Mouse (Mus musculus) left cerebral cortex, postnatal 36 days (tissue): ENCODE results near the gene Vps35. TPM values are rescaled to one million over a fixed set of nuclear protein-coding genes. Genes with fewer than 3 reads are reported as not detected.
A peak's percentile ranks its signal among the peaks of the same experiment; 100 is the strongest.

ENCODE experiments used
- DNase-seq, 2 experiments: peaks; one replicate each; pipeline ENCODE4 v3.0.0; 2021 to 2022; ENCODE audit warnings: low spot score in 2 of 2, mixed read lengths in 1 of 2
- intact Hi-C: fragments of 180-260 bp; cut with DNase I; formaldehyde crosslinking; loops from one replicate; pipeline ENCODE4 v1.15.1; 2025
- total RNA-seq, 2 experiments: library from RNA; stranded (reverse); gene quantifications; 2 replicates each; pipeline ENCODE4 v1.2.3; 2021

Vps35 gene
- total RNA-seq, 2 experiments from 2014 or later, result 123 to 125 TPM

DNA sequence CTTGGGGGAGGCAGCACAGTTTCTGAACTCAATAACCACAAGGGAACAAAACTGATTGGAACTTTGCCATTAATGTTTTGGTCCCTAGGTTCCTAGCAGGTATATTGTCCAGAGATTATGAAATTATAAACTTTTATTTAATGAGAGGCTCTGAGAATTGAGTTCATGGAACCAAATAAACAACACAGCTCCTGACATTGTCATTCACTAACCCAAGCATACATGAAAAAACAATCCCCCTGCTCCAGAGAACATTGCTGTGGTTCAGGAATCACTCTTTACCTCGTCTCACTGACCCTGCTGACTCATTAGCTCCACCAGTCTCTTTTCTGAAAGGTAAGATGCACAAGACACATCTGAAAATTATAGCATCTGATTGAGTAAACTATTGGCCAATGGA lies 73.9 kb downstream of the Vps35 start, which contains the start of gene Olfr371:
Gene Olfr371, plus strand, starts transcription at position 301 of the 400 bp plus-strand sequence.
- intact Hi-C loops, result no loop called here
- no peak for DNase-seq

DNA sequence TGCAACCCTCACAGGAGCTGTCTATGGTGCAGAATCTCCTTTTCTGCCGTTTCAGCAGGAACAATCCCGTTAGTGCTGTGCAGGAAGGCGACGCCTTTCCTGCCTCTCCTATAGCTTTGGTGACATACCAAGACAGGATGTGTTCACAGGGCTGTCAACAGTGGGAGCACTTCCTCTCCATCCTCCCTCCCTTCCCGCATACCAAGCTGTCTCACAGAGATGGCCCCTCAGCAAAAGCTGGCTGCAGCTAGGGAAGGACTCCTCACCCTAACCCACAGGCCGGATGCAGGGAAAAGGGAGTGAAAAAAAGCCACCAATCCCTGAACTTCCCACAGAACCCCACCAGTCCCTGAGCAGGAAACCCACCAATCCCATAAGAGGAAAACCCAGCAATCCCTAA lies 78.6 kb downstream of the Vps35 start:
- DNase-seq, result no peak
- intact Hi-C loops, result no loop called here

DNA sequence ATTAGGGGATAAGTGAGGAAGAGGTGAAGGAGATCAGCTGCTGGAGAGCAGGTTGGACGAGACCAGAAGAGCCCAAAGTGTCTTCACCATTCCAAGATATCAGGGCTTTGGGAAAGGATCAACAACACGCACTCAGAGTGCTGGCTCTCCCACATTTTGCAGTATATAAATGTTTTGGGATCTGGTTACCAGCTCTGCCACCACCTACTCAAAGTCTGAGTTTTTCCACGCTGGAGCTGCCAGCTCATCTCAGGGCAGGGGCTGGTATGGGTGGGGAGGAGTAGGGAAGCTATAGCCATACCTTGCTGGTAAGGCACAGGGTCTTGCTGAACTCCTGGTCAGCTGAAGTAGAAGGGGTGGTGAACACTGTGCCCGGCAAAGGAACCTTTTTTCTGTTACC lies 79.4 kb downstream of the Vps35 start:
- DNase-seq, result peak; percentile 8 to 11
- intact Hi-C loops, result no loop called here

Other genes with a start within 250 kb of the Vps35 start
- gene Fbxw9, start 239.7 kb downstream of the Vps35 start, total RNA-seq, result 10 to 100 TPM; 21.7 to 22.8 TPM
- gene Gm5741, start 231.8 kb downstream of the Vps35 start, total RNA-seq, result not detected
- gene Dhps, start 228.0 kb downstream of the Vps35 start, total RNA-seq, result 10 to 100 TPM; 64.4 to 68.5 TPM
- 10 to 100 TPM; 48.2 to 54.8 TPM for gene Wdr83os, start 219.1 kb downstream of the Vps35 start, total RNA-seq
- 10 to 100 TPM; 26.0 to 28.9 TPM for gene Wdr83, start 218.5 kb downstream of the Vps35 start, total RNA-seq
- gene Man2b1, start 216.5 kb downstream of the Vps35 start, total RNA-seq, result 10 to 100 TPM; 36.6 to 38.2 TPM
- gene Zfp791, start 176.7 kb downstream of the Vps35 start, total RNA-seq, result 1 to 10 TPM; 6.7 to 8.7 TPM
- not detected for gene Cks1brt, start 147.9 kb downstream of the Vps35 start, total RNA-seq
- gene Olfr371, start 73.8 kb downstream of the Vps35 start, total RNA-seq, result not detected
- 10 to 100 TPM; 27.8 to 30.3 TPM for gene Orc6, start 170 bp downstream of the Vps35 start, total RNA-seq
- 1 to 10 TPM; 2.3 to 3.2 TPM for gene Mylk3, start 86.5 kb upstream of the Vps35 start, total RNA-seq
- gene 4921524J17Rik, start 133.0 kb upstream of the Vps35 start, total RNA-seq, result 10 to 100 TPM; 11.1 to 14.2 TPM
- gene Gpt2, start 192.8 kb upstream of the Vps35 start, total RNA-seq, result 10 to 100 TPM; 56.3 to 60.1 TPM